Mouse (Mus musculus) megakaryocyte, embryonic 14.5 days (primary cell): ENCODE results near the gene Vapa.

Experiments
- FLI1 ChIP-seq: IDR thresholded peaks from 2 replicates; pipeline ENCODE4 v1.6.1; 2012; ENCODE audit warnings: low read length, inconsistent platforms, mixed read lengths
- GATA1 ChIP-seq: IDR thresholded peaks from 3 replicates; pipeline ENCODE4 v1.6.1; 2012; ENCODE audit warnings: mixed read lengths, low read length, inconsistent platforms, borderline replicate concordance

GRCm38 (mm10) chr17:65586892-65587291 is 26.5 kb downstream of the Vapa start:
- TF ChIP-seq GATA1 (no peak), FLI1 (no peak)
